Mouse (Mus musculus) kidney, embryonic 16.5 days (tissue): ENCODE results near the gene Dynlt1f. TPM values are rescaled to one million over a fixed set of nuclear protein-coding genes. Genes with fewer than 3 reads are reported as not detected.
"Not testable (repeated sequence)": the region's sequence is repeated elsewhere in the genome, so short reads cannot be mapped to it uniquely, and the experiment has no call there.

Source experiments
- ATAC-seq: fragments of 200-750 bp; cut with Nextera tagmentation; 2 replicates; pipeline ENCODE4 v1.8.0; 2017; ENCODE audit warnings: moderate TSS enrichment; ENCODE audit not compliant: low FRiP score, low TSS enrichment
- H3K27ac ChIP-seq: fragments of 300-500 bp; sonication (generic); 2 replicates; pipeline ENCODE4 v1.5.1; 2014; ENCODE audit warnings: low read length
- H3K27me3 ChIP-seq: fragments of 300-500 bp; sonication (generic); 2 replicates; pipeline ENCODE4 v1.6.1; 2014; ENCODE audit warnings: low read length, control low read depth, mixed read lengths; ENCODE audit not compliant: insufficient read depth
- H3K36me3 ChIP-seq: fragments of 300-500 bp; sonication (generic); 2 replicates; pipeline ENCODE4 v1.6.1; 2014; ENCODE audit warnings: low read length, control low read depth, mixed read lengths; ENCODE audit not compliant: insufficient read depth
- H3K4me1 ChIP-seq: fragments of 300-500 bp; sonication (generic); 2 replicates; pipeline ENCODE4 v1.6.1; 2014; ENCODE audit warnings: low read length, control low read depth, mixed read lengths; ENCODE audit not compliant: insufficient read depth
- H3K4me2 ChIP-seq: fragments of 300-500 bp; sonication (generic); replicated peaks from 2 replicates; pipeline ENCODE4 v1.6.1; 2014; ENCODE audit warnings: low read depth, low read length
- H3K4me3 ChIP-seq: fragments of 300-500 bp; sonication (generic); 2 replicates; pipeline ENCODE4 v1.5.1; 2014; ENCODE audit warnings: mild to moderate bottlenecking, low read length
- H3K9ac ChIP-seq: fragments of 300-500 bp; sonication (generic); replicated peaks from 2 replicates; pipeline ENCODE4 v1.6.1; 2014; ENCODE audit warnings: low read length
- H3K9me3 ChIP-seq: fragments of 300-500 bp; sonication (generic); 2 replicates; pipeline ENCODE4 v1.6.1; 2016; ENCODE audit warnings: low read length, control low read depth
- WGBS: fragments of 180-500 bp; shearing (Covaris S2); extraction: QIAGEN DNeasy Blood & Tissue Kit; methylation state at CpG from one replicate; pipeline ENCODE4 v1.1.7; 2014; 5-methylcytosine and 5-hydroxymethylcytosine counted together
- polyA plus RNA-seq: library from polyadenylated mRNA; unstranded; fragments of >200 nt; fragmentation: Nextera tagmentation; extraction: Ambion mirVana; gene quantifications from 2 replicates; pipeline ENCODE4 v1.2.1, GENCODE M21; 2015

Dynlt1f gene
- polyA plus RNA-seq, 1 experiment from 2014 or later: 239 TPM

DNA sequence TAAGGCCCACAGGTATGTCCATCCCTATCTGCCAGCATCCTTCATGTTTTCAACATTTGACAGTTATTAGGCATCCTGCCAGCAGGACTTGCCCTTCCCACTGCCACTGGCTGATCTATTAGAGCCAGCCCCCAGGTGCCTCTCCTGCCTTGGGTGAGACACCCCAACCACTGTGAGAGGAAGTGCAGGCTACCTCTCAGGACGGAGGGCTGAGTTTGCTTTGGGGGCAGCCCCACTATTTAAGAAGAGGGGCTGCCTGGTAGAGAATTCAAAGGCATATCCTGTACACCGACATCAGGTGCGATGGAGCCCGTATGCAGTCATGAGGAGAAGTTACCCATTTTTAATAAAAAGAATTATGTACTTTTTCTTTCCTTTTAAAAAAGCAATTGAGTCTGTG is 10.0 kb downstream of the Dynlt1f start:
- H3K9me3 ChIP-seq, H3K27me3 ChIP-seq, ATAC-seq, H3K36me3 ChIP-seq, H3K9ac ChIP-seq, H3K27ac ChIP-seq, H3K4me1 ChIP-seq, H3K4me2 ChIP-seq, H3K4me3 ChIP-seq: not testable (repeated sequence)
- WGBS: 83% methylated on average over 2 of the region's 4 CpGs

- not testable (repeated sequence) for H3K9me3 ChIP-seq, H3K9ac ChIP-seq, H3K4me1 ChIP-seq, ATAC-seq, H3K4me2 ChIP-seq, H3K27me3 ChIP-seq, H3K36me3 ChIP-seq, H3K4me3 ChIP-seq, H3K27ac ChIP-seq
- WGBS: 90% methylated on average over 4 of the region's 4 CpGs
These were observed 11.0 kb downstream of the Dynlt1f start for GRCm38 (mm10) chr17:6644673-6645072.

GRCm38 (mm10) chr17:6644210-6644609 is 11.5 kb downstream of the Dynlt1f start:
- not testable (repeated sequence) for H3K27me3 ChIP-seq, H3K36me3 ChIP-seq, H3K9ac ChIP-seq, H3K27ac ChIP-seq, H3K4me1 ChIP-seq, H3K4me3 ChIP-seq, ATAC-seq, H3K9me3 ChIP-seq, H3K4me2 ChIP-seq
- 88% methylated on average over 8 of the region's 9 CpGs for WGBS

DNA sequence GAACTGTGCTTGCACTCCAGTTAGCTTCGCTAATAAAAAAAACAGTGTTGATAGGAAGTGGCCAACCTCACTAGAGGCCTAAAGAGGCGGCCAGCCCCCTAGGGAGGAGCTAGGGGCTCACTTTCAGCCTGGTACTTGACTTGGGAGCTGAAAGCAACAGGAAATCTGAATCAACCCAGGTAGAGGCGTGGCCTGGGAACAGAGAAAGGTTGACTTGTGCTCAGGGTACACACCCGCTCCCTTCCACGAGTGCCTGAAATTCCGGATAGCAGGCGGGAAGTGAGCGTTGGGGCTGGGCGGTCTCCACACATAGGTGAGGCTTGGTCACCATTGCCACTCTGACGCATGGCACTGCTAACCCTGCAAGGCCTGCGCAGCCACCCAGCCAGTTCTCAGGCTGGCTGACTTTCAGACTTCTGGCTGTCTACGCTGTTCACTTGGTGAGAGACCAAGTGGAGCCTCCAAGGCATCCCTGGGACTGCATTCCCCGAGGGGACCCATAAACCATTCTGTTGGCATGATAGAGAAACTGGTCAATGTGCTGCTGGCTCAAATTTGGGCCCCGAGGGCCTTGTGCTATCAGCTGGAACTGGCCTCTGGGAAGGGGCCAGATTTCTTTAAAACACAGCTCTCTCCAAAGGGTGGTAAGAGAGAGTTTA is 14.8 kb downstream of the Dynlt1f start:
- not testable (repeated sequence) for H3K9me3 ChIP-seq, H3K27ac ChIP-seq, H3K36me3 ChIP-seq, H3K4me1 ChIP-seq, H3K27me3 ChIP-seq, H3K4me3 ChIP-seq, H3K4me2 ChIP-seq, H3K9ac ChIP-seq
- 75% methylated on average over 14 of the region's 14 CpGs for WGBS
- ATAC-seq: peak; percentile 67

- not testable (repeated sequence) for ATAC-seq, H3K4me2 ChIP-seq, H3K9ac ChIP-seq, H3K27me3 ChIP-seq, H3K4me1 ChIP-seq, H3K36me3 ChIP-seq, H3K4me3 ChIP-seq, H3K9me3 ChIP-seq, H3K27ac ChIP-seq
- WGBS: 91% methylated on average over 10 of the region's 10 CpGs
These were observed 15.6 kb downstream of the Dynlt1f start for GRCm38 (mm10) chr17:6640044-6640637.

- not testable (repeated sequence) for H3K27ac ChIP-seq, H3K27me3 ChIP-seq, H3K9me3 ChIP-seq, H3K36me3 ChIP-seq, H3K9ac ChIP-seq, H3K4me3 ChIP-seq, H3K4me1 ChIP-seq, H3K4me2 ChIP-seq
- 95% methylated on average over 15 of the region's 21 CpGs for WGBS
- 0 out of 2 replicates have a peak, but pooled peaks have one; percentile 32 for ATAC-seq
These were observed 16.2 kb downstream of the Dynlt1f start for GRCm38 (mm10) chr17:6639486-6639885.

- not testable (repeated sequence) for H3K36me3 ChIP-seq, H3K4me3 ChIP-seq, H3K9ac ChIP-seq, H3K27ac ChIP-seq, H3K4me2 ChIP-seq, ATAC-seq, H3K4me1 ChIP-seq, H3K9me3 ChIP-seq, H3K27me3 ChIP-seq
- 82% methylated on average over 8 of the region's 8 CpGs for WGBS
These were observed 17.3 kb downstream of the Dynlt1f start for GRCm38 (mm10) chr17:6638444-6638843.

DNA sequence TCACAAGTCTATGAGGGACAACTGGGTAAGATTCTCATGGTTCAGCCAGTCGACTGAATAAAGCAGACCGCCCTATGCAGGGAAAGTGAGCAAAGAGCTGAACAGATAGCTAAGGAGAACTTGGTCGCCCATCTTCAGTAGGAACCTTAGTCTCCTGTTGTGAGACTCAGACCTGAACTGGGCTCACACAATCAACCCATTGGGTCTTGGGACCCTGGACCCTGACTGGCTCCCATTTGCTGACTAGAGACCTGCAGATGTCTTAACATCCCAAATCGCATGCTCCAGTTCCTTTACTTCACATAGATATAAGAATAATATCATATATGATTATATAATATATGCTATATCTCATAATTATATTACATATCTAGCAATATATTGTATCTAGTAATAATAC is 18.3 kb downstream of the Dynlt1f start:
- not testable (repeated sequence) for H3K4me1 ChIP-seq, H3K27ac ChIP-seq, ATAC-seq, H3K4me3 ChIP-seq, H3K27me3 ChIP-seq, H3K9ac ChIP-seq, H3K36me3 ChIP-seq, H3K4me2 ChIP-seq, H3K9me3 ChIP-seq
- 96% methylated on average over 3 of the region's 4 CpGs for WGBS

- 86% methylated on average over 5 of the region's 5 CpGs for WGBS
- H3K4me1 ChIP-seq: no peaks in the 10 kb centered on the region
- H3K9ac ChIP-seq: no peak overlapping the region
- ATAC-seq: no peak
- no peaks in the 10 kb centered on the region for H3K9me3 ChIP-seq
- no peak overlapping the region for H3K27ac ChIP-seq
- H3K36me3 ChIP-seq: no peaks in the 10 kb centered on the region
- no peak overlapping the region for H3K4me3 ChIP-seq
- H3K4me2 ChIP-seq: no peak overlapping the region
- no peaks in the 10 kb centered on the region for H3K27me3 ChIP-seq
These were observed 18.8 kb downstream of the Dynlt1f start for GRCm38 (mm10) chr17:6636861-6637260.

GRCm38 (mm10) chr17:6635781-6636180 is 19.9 kb downstream of the Dynlt1f start:
- ATAC-seq, H3K36me3 ChIP-seq, H3K27me3 ChIP-seq, H3K4me1 ChIP-seq, H3K27ac ChIP-seq, H3K4me3 ChIP-seq, H3K4me2 ChIP-seq, H3K9me3 ChIP-seq, H3K9ac ChIP-seq: not testable (repeated sequence)
- 80% methylated on average over 1 of the region's 4 CpGs for WGBS
